Mouse (Mus musculus) urinary bladder, adult 18-20 months (tissue): Measurements from ENCODE around the gene Mreg.

ENCODE experiments used
- DNase-seq, 2 experiments: peaks; one replicate each; pipeline ENCODE4 v3.0.0; 2022; ENCODE audit warnings: low spot score in 2 of 2, mixed read lengths in 2 of 2

Mreg gene

GRCm38 (mm10) chr1:72226887-72227481, 14.9 kb upstream of the Mreg start:
- DNase-seq: no peak

GRCm38 (mm10) chr1:72226172-72226886, 14.2 kb upstream of the Mreg start:
- DNase-seq: no peak

GRCm38 (mm10) chr1:72225720-72226171, 13.6 kb upstream of the Mreg start:
- DNase-seq: peak; percentile 68 to 72

GRCm38 (mm10) chr1:72225054-72225718, 13.1 kb upstream of the Mreg start:
- DNase-seq: no peak

GRCm38 (mm10) chr1:72220008-72220407, 7.9 kb upstream of the Mreg start:
- DNase-seq: no peak

GRCm38 (mm10) chr1:72219116-72219515, 7.0 kb upstream of the Mreg start:
- DNase-seq: no peak

- DNase-seq: no peak
These were observed 6.5 kb upstream of the Mreg start for GRCm38 (mm10) chr1:72218626-72219025.

GRCm38 (mm10) chr1:72216761-72217160, 4.7 kb upstream of the Mreg start:
- DNase-seq: no peak

GRCm38 (mm10) chr1:72215174-72215573, 3.1 kb upstream of the Mreg start:
- DNase-seq: no peak

- no peak for DNase-seq
These were observed 2.4 kb upstream of the Mreg start for GRCm38 (mm10) chr1:72214470-72214961.

GRCm38 (mm10) chr1:72213954-72214353, 1.8 kb upstream of the Mreg start:
- DNase-seq: no peak

- DNase-seq: no peak
These were observed 1.1 kb downstream of the Mreg start for GRCm38 (mm10) chr1:72210803-72211679.

- DNase-seq: no peak
These were observed 4.0 kb downstream of the Mreg start for GRCm38 (mm10) chr1:72208095-72208494.

- no peak for DNase-seq
These were observed 7.0 kb downstream of the Mreg start for GRCm38 (mm10) chr1:72205113-72205512.

GRCm38 (mm10) chr1:72203204-72203603, 8.9 kb downstream of the Mreg start:
- DNase-seq: no peak

GRCm38 (mm10) chr1:72202705-72203104, 9.4 kb downstream of the Mreg start:
- peak in 1 of 2 experiments; percentile 45 for DNase-seq

- no peak for DNase-seq
These were observed 10.0 kb downstream of the Mreg start for GRCm38 (mm10) chr1:72202068-72202467.

- DNase-seq: no peak
These were observed 11.0 kb downstream of the Mreg start for GRCm38 (mm10) chr1:72201126-72201525.

- no peak for DNase-seq
These were observed 13.8 kb downstream of the Mreg start for GRCm38 (mm10) chr1:72198142-72198806.

GRCm38 (mm10) chr1:72196626-72197359, 15.3 kb downstream of the Mreg start:
- no peak for DNase-seq
